Mouse (Mus musculus) forebrain, postnatal 0 days (tissue): ENCODE data around the gene Ing4. TPM values are rescaled to one million over a fixed set of nuclear protein-coding genes. Genes with fewer than 3 reads are reported as not detected.

Experiments used
- ATAC-seq: fragments of 200-750 bp; cut with Nextera tagmentation; 2 replicates; pipeline ENCODE4 v1.8.0; 2017; ENCODE audit warnings: mild to moderate bottlenecking, moderate library complexity
- DNase-seq: peaks from one replicate; pipeline ENCODE4 v3.0.0-alpha.2; 2015
- H3K27ac ChIP-seq: fragments of 300-500 bp; sonication (generic); 2 replicates; pipeline ENCODE4 v1.5.1; 2014; ENCODE audit warnings: low read depth, mild to moderate bottlenecking, antibody characterized with exemption, low read length, moderate library complexity, mixed read lengths
- H3K27me3 ChIP-seq: fragments of 300-500 bp; sonication (generic); 2 replicates; pipeline ENCODE4 v1.6.1; 2014; ENCODE audit warnings: mild to moderate bottlenecking, low read length, mixed read lengths; ENCODE audit not compliant: insufficient read depth
- H3K36me3 ChIP-seq: fragments of 300-500 bp; sonication (generic); 2 replicates; pipeline ENCODE4 v1.6.1; 2014; ENCODE audit warnings: mild to moderate bottlenecking, moderate library complexity; ENCODE audit not compliant: insufficient read depth
- H3K4me1 ChIP-seq: fragments of 300-500 bp; sonication (generic); 2 replicates; pipeline ENCODE4 v1.6.1; 2014; ENCODE audit warnings: antibody characterized with exemption; ENCODE audit not compliant: insufficient read depth
- H3K4me2 ChIP-seq: fragments of 300-500 bp; sonication (generic); 2 replicates; pipeline ENCODE4 v1.6.1; 2014; ENCODE audit warnings: low read depth, mild to moderate bottlenecking, moderate library complexity
- H3K4me3 ChIP-seq: fragments of 300-500 bp; sonication (generic); 2 replicates; pipeline ENCODE4 v1.5.1; 2014; ENCODE audit warnings: low read depth, low read length, mixed read lengths
- H3K9ac ChIP-seq: fragments of 300-500 bp; sonication (generic); 2 replicates; pipeline ENCODE4 v1.6.1; 2014; ENCODE audit warnings: mild to moderate bottlenecking
- H3K9me3 ChIP-seq: fragments of 300-500 bp; sonication (generic); 2 replicates; pipeline ENCODE4 v1.6.1; 2016; ENCODE audit warnings: low read length
- CTCF ChIP-seq: sonication (generic); IDR thresholded peaks from 2 replicates; pipeline ENCODE4 v1.5.1; 2016; ENCODE audit warnings: antibody characterized with exemption, control low read depth, low read depth
- WGBS: fragments of 180-500 bp; shearing (Covaris S2); extraction: QIAGEN DNeasy Blood & Tissue Kit; methylation state at CpG from one replicate; pipeline ENCODE4 v1.1.7; 2014; 5-methylcytosine and 5-hydroxymethylcytosine counted together
- polyA plus RNA-seq: library from polyadenylated mRNA; unstranded; fragments of >200 nt; fragmentation: Nextera tagmentation; extraction: Ambion mirVana; gene quantifications from 2 replicates; pipeline ENCODE4 v1.2.1, GENCODE M21; 2015
- total RNA-seq: library from RNA; depleted of rRNA; stranded (reverse); fragments of >200 nt; gene quantifications from 2 replicates; pipeline ENCODE4 v1.2.3, GENCODE M21; 2014

The Ing4 gene
- total and polyA plus RNA-seq, 2 experiments from 2014 or later, result 83.4 to 111 TPM

DNA sequence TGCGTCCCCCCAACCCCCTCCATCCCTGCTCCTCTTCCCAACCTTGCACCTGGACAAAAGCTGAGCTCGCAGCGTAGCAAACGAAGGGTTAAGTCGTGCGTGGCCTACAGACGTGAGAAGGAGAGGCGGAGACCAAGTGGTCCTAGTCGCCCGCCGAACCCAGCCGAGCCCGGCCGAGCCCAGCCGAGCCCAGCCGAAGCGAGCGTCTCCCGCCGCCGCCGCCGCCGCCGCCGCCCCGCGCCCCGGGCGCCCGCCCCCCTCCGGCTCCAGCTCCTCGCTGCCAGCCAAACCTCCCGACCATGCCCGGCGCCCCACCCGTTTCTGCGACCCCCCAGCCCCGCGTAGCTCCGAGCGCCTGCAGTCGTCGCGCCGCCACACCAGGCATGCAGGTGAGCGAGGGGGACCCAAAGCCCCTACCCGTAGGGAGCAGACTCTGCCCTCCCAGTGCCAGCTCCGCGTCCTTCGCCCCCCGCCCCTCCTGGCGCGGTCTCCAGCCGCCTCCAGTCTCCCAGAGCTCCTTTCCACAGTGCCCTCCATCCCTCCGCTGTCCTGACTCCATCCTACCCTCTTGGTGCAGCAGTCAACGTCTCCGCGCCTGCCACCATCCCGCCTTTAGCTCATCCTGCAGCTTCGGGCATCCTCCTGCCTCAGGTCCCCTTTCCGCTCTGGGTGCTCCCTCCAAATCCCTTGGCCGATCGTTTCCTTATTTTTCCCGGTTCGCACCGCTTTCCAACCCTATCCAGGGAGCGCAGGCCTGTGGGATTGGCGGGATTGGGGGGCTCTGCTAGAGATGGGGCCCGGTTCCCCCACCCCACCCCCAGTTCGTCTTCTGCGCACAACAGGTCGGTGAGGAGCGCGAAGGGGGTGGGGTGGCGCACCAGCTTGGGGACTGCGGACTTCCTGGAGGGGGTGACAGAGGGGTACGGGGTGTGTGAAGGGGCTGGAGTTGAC, 42.7 kb upstream of the Ing4 start, which contains the start of gene Pianp:
Pianp (plus strand) TSS at position 144 of the 951 bp plus-strand sequence.
- DNase-seq (peak; percentile 87), ATAC-seq (peak; percentile 85)
- no peak for TF ChIP-seq CTCF
- H3K9ac ChIP-seq, result peak within 1 kb of the TSS; percentile 93
- peaks cover 9% of the 10 kb centered on the region for H3K4me1 ChIP-seq
- H3K9me3 ChIP-seq, result no peaks in the 10 kb centered on the region
- no peaks in the 10 kb centered on the region for H3K27me3 ChIP-seq
- H3K4me2 ChIP-seq, result peak within 1 kb of the TSS; percentile 79
- peaks cover 14% of the 10 kb centered on the region for H3K36me3 ChIP-seq
- WGBS, result 2% methylated on average over 70 of the region's 78 CpGs
- peak within 1 kb of the TSS; percentile 66 for H3K4me3 ChIP-seq
- H3K27ac ChIP-seq, result peak within 1 kb of the TSS; percentile 90

DNA sequence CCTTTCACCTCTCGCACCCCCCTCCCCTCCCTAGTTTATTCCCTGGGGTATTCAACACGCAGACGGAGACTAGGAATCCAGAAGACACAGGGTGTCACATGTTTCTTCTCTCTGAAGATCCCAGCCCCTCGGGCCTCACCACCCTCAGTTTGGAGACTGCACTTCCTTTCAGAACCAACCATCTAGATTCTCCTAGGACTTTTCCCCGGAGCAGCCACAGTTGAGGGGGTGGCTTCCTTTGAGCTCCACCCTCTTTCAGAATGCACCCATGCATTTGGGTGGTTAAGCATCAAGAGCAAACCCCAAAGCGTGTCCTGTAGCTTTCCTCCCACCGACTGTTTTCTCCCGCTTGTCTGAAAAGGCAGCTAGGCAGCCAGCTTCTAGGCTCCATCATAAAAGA, 41.5 kb upstream of the Ing4 start:
- no peak for DNase-seq
- Histone ChIP-seq H3K4me2 (peak overlapping the region; percentile 79), H3K9me3 (no peaks in the 10 kb centered on the region), H3K27ac (peak overlapping the region; percentile 90), H3K4me1 (peaks cover 9% of the 10 kb centered on the region), H3K9ac (peak overlapping the region; percentile 93), H3K36me3 (peaks cover 20% of the 10 kb centered on the region), H3K4me3 (peak overlapping the region; percentile 66), H3K27me3 (no peaks in the 10 kb centered on the region)
- TF ChIP-seq CTCF, result no peak
- 11% methylated on average over 8 of the region's 8 CpGs for WGBS
- no peak for ATAC-seq

DNA sequence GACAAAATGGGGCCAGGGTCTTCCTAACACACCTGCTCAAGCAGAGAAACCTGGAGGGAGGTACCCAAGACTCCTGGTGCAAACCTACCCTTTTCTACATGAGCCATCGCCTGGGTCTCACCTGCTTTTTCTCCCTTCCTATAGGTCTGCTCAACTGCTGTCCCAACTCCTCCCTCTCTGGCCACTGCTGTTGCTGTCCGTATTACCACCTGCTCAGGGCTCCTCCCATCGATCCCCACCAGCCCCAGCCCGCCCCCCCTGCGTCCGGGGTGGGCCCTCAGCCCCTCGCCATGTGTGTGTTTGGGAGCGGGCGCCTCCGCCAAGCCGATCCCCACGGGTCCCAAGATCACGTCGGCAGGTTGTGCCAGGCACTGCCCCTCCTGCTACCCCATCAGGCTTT, 40.5 kb upstream of the Ing4 start:
- H3K36me3 ChIP-seq, result peaks cover 20% of the 10 kb centered on the region
- no peak for DNase-seq
- no peak for TF ChIP-seq CTCF

DNA sequence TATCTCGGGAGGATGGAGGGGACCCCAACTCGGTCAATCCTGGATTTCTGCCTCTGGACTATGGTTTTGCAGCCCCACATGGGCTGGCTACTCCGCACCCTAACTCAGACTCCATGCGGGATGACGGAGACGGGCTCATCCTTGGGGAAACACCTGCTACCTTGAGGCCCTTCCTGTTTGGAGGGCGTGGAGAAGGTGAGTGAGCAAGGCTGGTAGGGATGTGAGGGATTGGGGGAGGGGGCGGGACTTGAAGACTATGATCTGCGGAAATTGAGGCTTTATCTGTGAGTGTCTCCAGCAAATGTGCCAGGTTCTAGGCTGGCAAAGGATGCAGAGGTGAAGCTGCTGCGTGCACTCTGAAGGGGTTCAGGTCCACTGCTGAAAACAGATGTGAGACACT, 40.0 kb upstream of the Ing4 start:
- ATAC-seq, result no peak
- H3K4me1 ChIP-seq, result peaks cover 9% of the 10 kb centered on the region
- H3K27ac ChIP-seq, result no peak overlapping the region
- no peaks in the 10 kb centered on the region for H3K9me3 ChIP-seq
- peaks cover 20% of the 10 kb centered on the region for H3K36me3 ChIP-seq
- no peak overlapping the region for H3K4me3 ChIP-seq
- DNase-seq, result no peak
- H3K9ac ChIP-seq, result no peak overlapping the region
- no peak for TF ChIP-seq CTCF
- no peak overlapping the region for H3K4me2 ChIP-seq
- 44% methylated on average over 10 of the region's 10 CpGs for WGBS
- no peaks in the 10 kb centered on the region for H3K27me3 ChIP-seq

More for the DNA sequence above, 40.5 kb upstream of the Ing4 start:
- ATAC-seq, result no peak
- WGBS, result 46% methylated on average over 14 of the region's 14 CpGs
- peaks cover 9% of the 10 kb centered on the region for H3K4me1 ChIP-seq
- no peak overlapping the region for H3K27ac ChIP-seq
- no peaks in the 10 kb centered on the region for H3K27me3 ChIP-seq
- no peak overlapping the region for H3K4me3 ChIP-seq
- no peaks in the 10 kb centered on the region for H3K9me3 ChIP-seq
- H3K4me2 ChIP-seq, result peak overlapping the region; percentile 79; the same call in 1 of the 2 replicates
- no peak overlapping the region for H3K9ac ChIP-seq

DNA sequence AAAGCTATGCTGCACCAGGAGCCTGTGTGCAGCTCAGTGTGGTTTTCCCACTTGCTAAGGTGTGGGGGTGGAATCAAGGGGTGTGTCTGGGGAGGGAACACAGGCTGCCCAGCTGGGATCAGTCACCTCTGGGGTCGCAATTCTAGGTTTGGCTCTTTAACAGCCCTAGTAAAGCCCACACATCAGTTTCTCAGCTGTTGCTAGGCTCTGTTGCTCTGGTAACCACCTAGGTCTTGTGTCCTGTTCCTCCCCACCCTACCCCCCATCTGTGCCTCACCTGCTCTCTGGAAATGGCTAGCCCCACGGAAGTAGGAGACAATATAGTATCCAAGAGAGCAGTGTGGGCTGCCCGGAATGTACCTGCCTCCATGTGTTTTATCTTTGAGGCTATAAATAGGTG, 35.9 kb upstream of the Ing4 start:
- no peak overlapping the region for H3K9ac ChIP-seq
- ATAC-seq (no peak), DNase-seq (no peak)
- H3K4me3 ChIP-seq, result no peak overlapping the region
- peaks cover under 1% of the 10 kb centered on the region; the same call in 1 of the 2 replicates for H3K4me1 ChIP-seq
- no peak for TF ChIP-seq CTCF
- H3K4me2 ChIP-seq, result no peak overlapping the region
- WGBS, result 51% methylated on average over 3 of the region's 3 CpGs
- no peaks in the 10 kb centered on the region for H3K27me3 ChIP-seq
- H3K27ac ChIP-seq, result no peak overlapping the region
- peaks cover 20% of the 10 kb centered on the region for H3K36me3 ChIP-seq
- H3K9me3 ChIP-seq, result no peaks in the 10 kb centered on the region

GRCm38 (mm10) chr6:125005086-125005485, 34.5 kb upstream of the Ing4 start:
- H3K9ac ChIP-seq, result no peak overlapping the region
- WGBS, result 40% methylated on average over 3 of the region's 3 CpGs
- H3K27ac ChIP-seq, result no peak overlapping the region
- DNase-seq, result no peak
- TF ChIP-seq CTCF, result no peak
- H3K4me1 ChIP-seq, result no peaks in the 10 kb centered on the region
- no peak for ATAC-seq
- H3K9me3 ChIP-seq, result no peaks in the 10 kb centered on the region
- no peak overlapping the region for H3K4me2 ChIP-seq
- no peaks in the 10 kb centered on the region for H3K27me3 ChIP-seq
- H3K4me3 ChIP-seq, result no peak overlapping the region
- H3K36me3 ChIP-seq, result peaks cover 20% of the 10 kb centered on the region

- TF ChIP-seq CTCF, result no peak
- Histone ChIP-seq H3K36me3 (peaks cover 7% of the 10 kb centered on the region), H3K4me3 (peak overlapping the region; percentile 96), H3K4me2 (peak overlapping the region; percentile 68), H3K27me3 (no peaks in the 10 kb centered on the region), H3K27ac (peak overlapping the region; percentile 97), H3K9me3 (no peaks in the 10 kb centered on the region), H3K4me1 (no peaks in the 10 kb centered on the region), H3K9ac (peak overlapping the region; percentile 90)
- DNase-seq (no peak), ATAC-seq (no peak)
- 43% methylated on average over 13 of the region's 13 CpGs for WGBS
Measured at GRCm38 (mm10) chr6:125008060-125008459, 31.5 kb upstream of the Ing4 start.
